Mouse (Mus musculus) heart, postnatal 0 days (tissue): ENCODE data around the gene Sdr39u1.

ENCODE experiments used
- CTCF ChIP-seq: IDR thresholded peaks from 2 replicates; pipeline ENCODE4 v1.5.1; 2016; ENCODE audit warnings: antibody characterized with exemption, control low read depth, low read depth
- EP300 ChIP-seq: IDR thresholded peaks from 2 replicates; pipeline ENCODE4 v1.6.1; 2016; ENCODE audit warnings: antibody characterized with exemption, low read depth

DNA sequence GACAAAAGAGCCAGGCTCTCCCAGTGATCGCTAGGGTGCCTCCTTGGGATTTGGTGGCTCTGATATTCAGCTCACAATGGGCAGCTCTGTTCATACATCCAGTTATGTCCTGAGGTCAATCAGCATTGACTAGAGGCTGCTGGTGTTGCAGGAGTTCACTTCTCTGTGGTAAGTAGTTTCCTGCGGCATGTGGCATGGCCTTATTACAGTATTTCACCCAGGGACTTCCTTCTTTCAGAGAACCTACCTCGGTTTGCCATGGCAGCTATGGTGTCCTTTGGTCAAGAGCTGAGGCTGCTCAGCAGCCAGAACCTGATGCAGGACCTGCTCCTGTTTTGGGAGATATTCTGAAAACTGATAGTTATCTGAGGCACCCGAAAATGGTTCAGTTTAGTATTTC is 26.8 kb upstream of the Sdr39u1 start:
- TF ChIP-seq CTCF, result no peak
- no peak for TF ChIP-seq EP300
